Mouse (Mus musculus) midbrain, embryonic 16.5 days (tissue): ENCODE data around the gene Muc3. TPM values are rescaled to one million over a fixed set of nuclear protein-coding genes. Genes with fewer than 3 reads are reported as not detected.
"Not testable (repeated sequence)": the region's sequence is repeated elsewhere in the genome, so short reads cannot be mapped to it uniquely, and the experiment has no call there.

Experiments used
- ATAC-seq: fragments of 200-750 bp; cut with Nextera tagmentation; 2 replicates; pipeline ENCODE4 v1.8.0; 2017; ENCODE audit warnings: moderate TSS enrichment
- H3K27ac ChIP-seq: fragments of 300-500 bp; sonication (generic); 2 replicates; pipeline ENCODE4 v1.5.1; 2014; ENCODE audit warnings: mild to moderate bottlenecking, low read length, mixed read lengths
- H3K27me3 ChIP-seq: fragments of 300-500 bp; sonication (generic); 2 replicates; pipeline ENCODE4 v1.6.1; 2014; ENCODE audit warnings: low read depth, low read length, mixed read lengths; ENCODE audit not compliant: control insufficient read depth, insufficient read depth
- H3K36me3 ChIP-seq: fragments of 300-500 bp; sonication (generic); 2 replicates; pipeline ENCODE4 v1.6.1; 2014; ENCODE audit warnings: mild to moderate bottlenecking, low read length, moderate library complexity, mixed read lengths; ENCODE audit not compliant: control insufficient read depth, insufficient read depth
- H3K4me1 ChIP-seq: fragments of 300-500 bp; sonication (generic); 2 replicates; pipeline ENCODE4 v1.6.1; 2014; ENCODE audit warnings: mild to moderate bottlenecking, low read length, mixed read lengths; ENCODE audit not compliant: control insufficient read depth, insufficient read depth
- H3K4me2 ChIP-seq: fragments of 300-500 bp; sonication (generic); 2 replicates; pipeline ENCODE4 v1.6.1; 2014; ENCODE audit warnings: mild to moderate bottlenecking, low read length, mixed read lengths
- H3K4me3 ChIP-seq: fragments of 300-500 bp; sonication (generic); 2 replicates; pipeline ENCODE4 v1.5.1; 2014; ENCODE audit warnings: low read depth, mild to moderate bottlenecking, low read length, moderate library complexity, mixed read lengths
- H3K9ac ChIP-seq: fragments of 300-500 bp; sonication (generic); 2 replicates; pipeline ENCODE4 v1.6.1; 2014; ENCODE audit warnings: low read depth, low read length, mixed read lengths
- H3K9me3 ChIP-seq: fragments of 300-500 bp; sonication (generic); replicated peaks from 2 replicates; pipeline ENCODE4 v1.6.1; 2014; ENCODE audit warnings: mild to moderate bottlenecking, low read length, mixed read lengths; ENCODE audit not compliant: control insufficient read depth, poor library complexity, severe bottlenecking
- WGBS: fragments of 180-500 bp; shearing (Covaris S2); extraction: QIAGEN DNeasy Blood & Tissue Kit; methylation state at CpG from one replicate; pipeline ENCODE4 v1.1.7; 2014; 5-methylcytosine and 5-hydroxymethylcytosine counted together
- polyA plus RNA-seq: library from polyadenylated mRNA; unstranded; fragments of >200 nt; fragmentation: Nextera tagmentation; extraction: Ambion mirVana; gene quantifications from 2 replicates; pipeline ENCODE4 v1.2.1, GENCODE M21; 2015

The Muc3 gene
- polyA plus RNA-seq, result not detected in 2 replicates

- not testable (repeated sequence) for H3K27ac ChIP-seq, H3K9ac ChIP-seq, H3K36me3 ChIP-seq, H3K4me1 ChIP-seq, H3K9me3 ChIP-seq, ATAC-seq, H3K4me2 ChIP-seq, H3K27me3 ChIP-seq, H3K4me3 ChIP-seq
Observed at GRCm38 (mm10) chr5:137149272-137149882, at the start of gene Muc3. Gene Muc3, minus strand, starts transcription at chr5:137149322.

- WGBS, result 76% methylated on average over 8 of the region's 8 CpGs
- Histone ChIP-seq H3K4me3 (no peak overlapping the region), H3K9ac (no peak overlapping the region), H3K4me1 (no peaks in the 10 kb centered on the region), H3K36me3 (no peaks in the 10 kb centered on the region), H3K27me3 (no peaks in the 10 kb centered on the region), H3K4me2 (no peak overlapping the region), H3K27ac (no peak overlapping the region), H3K9me3 (no peaks in the 10 kb centered on the region)
- ATAC-seq, result no peak
Observed at GRCm38 (mm10) chr5:137194488-137195120, 45.5 kb upstream of the Muc3 start.

GRCm38 (mm10) chr5:137193279-137193952 lies 44.3 kb upstream of the Muc3 start:
- H3K9ac ChIP-seq, result no peak overlapping the region
- no peaks in the 10 kb centered on the region for H3K27me3 ChIP-seq
- ATAC-seq, result no peak
- H3K9me3 ChIP-seq, result no peaks in the 10 kb centered on the region
- 72% methylated on average over 8 of the region's 8 CpGs for WGBS
- H3K4me2 ChIP-seq, result no peak overlapping the region
- H3K36me3 ChIP-seq, result no peaks in the 10 kb centered on the region
- no peak overlapping the region for H3K27ac ChIP-seq
- H3K4me3 ChIP-seq, result no peak overlapping the region
- H3K4me1 ChIP-seq, result no peaks in the 10 kb centered on the region

- Histone ChIP-seq H3K36me3 (no peaks in the 10 kb centered on the region), H3K27ac (peak overlapping the region; percentile 64), H3K9me3 (no peaks in the 10 kb centered on the region), H3K4me2 (peak overlapping the region; percentile 72), H3K4me3 (peak overlapping the region; percentile 51), H3K9ac (peak overlapping the region; percentile 78), H3K27me3 (no peaks in the 10 kb centered on the region), H3K4me1 (no peaks in the 10 kb centered on the region)
- WGBS, result 3% methylated on average over 34 of the region's 34 CpGs
- no peak for ATAC-seq
Observed at GRCm38 (mm10) chr5:137189326-137189725, 40.2 kb upstream of the Muc3 start.

GRCm38 (mm10) chr5:137185362-137185761 lies 36.2 kb upstream of the Muc3 start:
- no peaks in the 10 kb centered on the region for H3K9me3 ChIP-seq
- H3K4me1 ChIP-seq, result no peaks in the 10 kb centered on the region
- WGBS, result 83% methylated on average over 8 of the region's 8 CpGs
- no peak overlapping the region for H3K27ac ChIP-seq
- no peak for ATAC-seq
- no peaks in the 10 kb centered on the region for H3K27me3 ChIP-seq
- no peak overlapping the region for H3K4me2 ChIP-seq
- H3K36me3 ChIP-seq, result no peaks in the 10 kb centered on the region
- H3K4me3 ChIP-seq, result no peak overlapping the region
- H3K9ac ChIP-seq, result no peak overlapping the region

- 84% methylated on average over 8 of the region's 8 CpGs for WGBS
- no peak for ATAC-seq
- Histone ChIP-seq H3K9ac (no peak overlapping the region), H3K36me3 (no peaks in the 10 kb centered on the region), H3K27ac (no peak overlapping the region), H3K4me2 (no peak overlapping the region), H3K27me3 (peaks cover 5% of the 10 kb centered on the region; the same call in 1 of the 2 replicates), H3K9me3 (peaks cover 2% of the 10 kb centered on the region; the same call in 1 of the 2 replicates), H3K4me1 (no peaks in the 10 kb centered on the region), H3K4me3 (no peak overlapping the region)
Observed at GRCm38 (mm10) chr5:137179646-137180374, 30.7 kb upstream of the Muc3 start.

- WGBS, result 83% methylated on average over 6 of the region's 6 CpGs
- H3K27me3 ChIP-seq, result no peaks in the 10 kb centered on the region
Observed at GRCm38 (mm10) chr5:137173967-137174366, 24.8 kb upstream of the Muc3 start.

GRCm38 (mm10) chr5:137172591-137172990 lies 23.5 kb upstream of the Muc3 start:
- 7% methylated on average over 1 of the region's 1 CpGs for WGBS
- Histone ChIP-seq H3K4me3 (no peak overlapping the region), H3K9ac (no peak overlapping the region), H3K4me2 (no peak overlapping the region), H3K4me1 (no peaks in the 10 kb centered on the region), H3K36me3 (no peaks in the 10 kb centered on the region), H3K27ac (no peak overlapping the region), H3K9me3 (no peaks in the 10 kb centered on the region), H3K27me3 (no peaks in the 10 kb centered on the region)
- ATAC-seq, result no peak

More at GRCm38 (mm10) chr5:137173967-137174366, 24.8 kb upstream of the Muc3 start:
- H3K4me3 ChIP-seq, result no peak overlapping the region
- no peak overlapping the region for H3K4me2 ChIP-seq
- no peaks in the 10 kb centered on the region for H3K4me1 ChIP-seq
- no peak for ATAC-seq
- no peak overlapping the region for H3K27ac ChIP-seq
- H3K9ac ChIP-seq, result no peak overlapping the region
- H3K36me3 ChIP-seq, result no peaks in the 10 kb centered on the region
- H3K9me3 ChIP-seq, result no peaks in the 10 kb centered on the region
